Mouse (Mus musculus) liver, embryonic 11.5 days (tissue): ENCODE data around the gene Nudc. TPM values are rescaled to one million over a fixed set of nuclear protein-coding genes. Genes with fewer than 3 reads are reported as not detected.
A peak's percentile ranks its signal among the peaks of the same experiment; 100 is the strongest.

Source experiments
- ATAC-seq: fragments of 200-750 bp; cut with Nextera tagmentation; replicated peaks from 2 replicates; pipeline ENCODE4 v1.8.0; 2017; ENCODE audit warnings: moderate number of reproducible peaks, mild to moderate bottlenecking, moderate TSS enrichment, moderate library complexity; ENCODE audit not compliant: low FRiP score
- DNase-seq: peaks from one replicate; pipeline ENCODE4 v3.0.0-alpha.2; 2017; ENCODE audit warnings: low spot score
- H3K27ac ChIP-seq: fragments of 300-500 bp; sonication (generic); 2 replicates; pipeline ENCODE4 v1.5.1; 2014; ENCODE audit warnings: mild to moderate bottlenecking, low read depth, low read length, control low read depth
- H3K27me3 ChIP-seq: fragments of 300-500 bp; sonication (generic); replicated peaks from 2 replicates; pipeline ENCODE4 v1.6.1; 2014; ENCODE audit warnings: low read length, mixed read lengths; ENCODE audit not compliant: control insufficient read depth, insufficient read depth
- H3K36me3 ChIP-seq: fragments of 300-500 bp; sonication (generic); 2 replicates; pipeline ENCODE4 v1.6.1; 2014; ENCODE audit warnings: mild to moderate bottlenecking, low read length, moderate library complexity, mixed read lengths; ENCODE audit not compliant: control insufficient read depth, insufficient read depth
- H3K4me1 ChIP-seq: fragments of 300-500 bp; sonication (generic); replicated peaks from 2 replicates; pipeline ENCODE4 v1.6.1; 2014; ENCODE audit warnings: low read length, mixed read lengths; ENCODE audit not compliant: control insufficient read depth, insufficient read depth
- H3K4me2 ChIP-seq: fragments of 300-500 bp; sonication (generic); 2 replicates; pipeline ENCODE4 v1.6.1; 2014; ENCODE audit warnings: mild to moderate bottlenecking, control low read depth, moderate library complexity
- H3K4me3 ChIP-seq: fragments of 300-500 bp; sonication (generic); 2 replicates; pipeline ENCODE4 v1.5.1; 2014; ENCODE audit warnings: low read depth, low read length, control low read depth
- H3K9ac ChIP-seq: fragments of 300-500 bp; sonication (generic); 2 replicates; pipeline ENCODE4 v1.6.1; 2014; ENCODE audit warnings: low read depth, low read length, control low read depth
- H3K9me3 ChIP-seq: fragments of 300-500 bp; sonication (generic); 2 replicates; pipeline ENCODE4 v1.6.1; 2016; ENCODE audit warnings: low read length, inconsistent platforms, mixed read lengths; ENCODE audit not compliant: control insufficient read depth
- WGBS: fragments of 180-500 bp; shearing (Covaris S2); extraction: QIAGEN DNeasy Blood & Tissue Kit; methylation state at CpG from one replicate; pipeline ENCODE4 v1.1.7; 2014; 5-methylcytosine and 5-hydroxymethylcytosine counted together
- polyA plus RNA-seq: library from polyadenylated mRNA; unstranded; fragments of >200 nt; fragmentation: Nextera tagmentation; extraction: Ambion mirVana; gene quantifications from 2 replicates; pipeline ENCODE4 v1.2.1, GENCODE M21; 2014

The Nudc gene
- polyA plus RNA-seq: 362 and 377 TPM in 2 replicates

GRCm38 (mm10) chr4:133545272-133546231 is at the start of gene Nudc:
TSS of gene Nudc (minus strand) at chr4:133545996.
- peak within 1 kb of the TSS; percentile 96 for H3K4me2 ChIP-seq
- DNase-seq (peak; percentile 92), ATAC-seq (peak; percentile 97)
- H3K36me3 ChIP-seq: peaks cover 17% of the 10 kb centered on the region
- no peaks in the 10 kb centered on the region for H3K9me3 ChIP-seq
- WGBS: under 1% methylated on average over 69 of the region's 77 CpGs
- H3K27me3 ChIP-seq: no peaks in the 10 kb centered on the region
- H3K27ac ChIP-seq: peak within 1 kb of the TSS; percentile 72
- H3K9ac ChIP-seq: peak within 1 kb of the TSS; percentile 80
- peaks cover 16% of the 10 kb centered on the region for H3K4me1 ChIP-seq
- H3K4me3 ChIP-seq: peak within 1 kb of the TSS; percentile 90

GRCm38 (mm10) chr4:133595538-133595937 is 49.7 kb upstream of the Nudc start:
- ATAC-seq: no peak
- H3K4me1 ChIP-seq: peaks cover 19% of the 10 kb centered on the region
- H3K36me3 ChIP-seq: no peaks in the 10 kb centered on the region; the same call in 1 of the 2 replicates
- WGBS: 48% methylated on average over 7 of the region's 7 CpGs
- no peaks in the 10 kb centered on the region for H3K9me3 ChIP-seq
- no peak overlapping the region for H3K9ac ChIP-seq
- DNase-seq: no peak
- no peak overlapping the region for H3K4me3 ChIP-seq
- no peak overlapping the region for H3K27ac ChIP-seq
- no peak overlapping the region for H3K4me2 ChIP-seq
- peaks cover 23% of the 10 kb centered on the region for H3K27me3 ChIP-seq

GRCm38 (mm10) chr4:133592570-133592969 is 46.8 kb upstream of the Nudc start:
- Histone ChIP-seq H3K4me1 (0 out of 2 replicates have a peak, but pooled peaks cover 2% of the 10 kb centered on the region), H3K4me3 (no peak overlapping the region), H3K27ac (no peak overlapping the region), H3K9ac (no peak overlapping the region), H3K9me3 (no peaks in the 10 kb centered on the region), H3K36me3 (peaks cover 15% of the 10 kb centered on the region; the same call in 1 of the 2 replicates), H3K4me2 (no peak overlapping the region), H3K27me3 (no peaks in the 10 kb centered on the region)
- ATAC-seq (no peak), DNase-seq (peak; percentile 79)
- 30% methylated on average over 7 of the region's 7 CpGs for WGBS

DNA sequence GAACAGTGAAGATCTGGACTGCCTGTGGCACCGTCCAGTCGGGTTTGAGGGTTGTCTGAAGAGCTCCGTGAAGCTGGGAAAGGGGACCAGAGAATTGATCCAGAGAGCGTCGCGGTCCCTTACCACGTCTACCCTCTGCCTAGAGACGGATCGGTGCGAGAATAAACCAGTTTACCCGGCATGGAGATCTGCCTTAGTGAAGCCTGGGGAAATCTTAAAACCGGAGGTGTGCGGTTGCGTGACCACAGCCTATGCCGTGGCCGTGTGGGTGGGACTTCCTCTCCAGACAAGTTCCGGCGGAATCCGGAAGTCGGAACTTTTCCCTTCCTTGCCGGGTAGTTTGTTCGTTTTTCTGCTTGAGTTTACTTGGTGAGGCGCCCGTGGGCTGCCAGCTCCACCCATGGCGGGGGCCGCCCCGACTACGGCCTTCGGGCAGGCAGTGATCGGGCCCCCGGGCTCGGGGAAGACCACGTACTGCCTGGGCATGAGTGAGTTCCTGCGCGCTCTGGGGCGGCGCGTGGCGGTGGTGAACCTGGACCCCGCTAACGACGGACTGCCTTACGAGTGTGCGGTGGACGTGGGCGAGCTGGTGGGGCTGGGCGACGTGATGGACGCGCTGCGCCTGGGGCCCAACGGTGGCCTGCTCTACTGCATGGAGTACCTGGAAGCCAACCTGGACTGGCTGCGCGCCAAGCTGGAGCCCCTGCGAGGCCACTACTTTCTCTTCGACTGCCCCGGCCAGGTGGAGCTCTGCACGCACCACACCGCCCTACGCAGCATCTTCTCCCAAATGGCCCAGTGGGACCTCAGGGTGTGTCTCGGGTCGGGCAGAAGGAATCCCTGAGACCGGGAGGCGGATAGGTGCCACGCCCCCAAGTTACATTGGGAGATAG is 38.5 kb upstream of the Nudc start, which contains the start of gene Gpn2:
Gene Gpn2 (plus strand): TSS at position 304 of the 893 bp plus-strand sequence.
- no peaks in the 10 kb centered on the region for H3K9me3 ChIP-seq
- under 1% methylated on average over 65 of the region's 65 CpGs for WGBS
- peak; percentile 84 for DNase-seq
- H3K36me3 ChIP-seq: peaks cover 26% of the 10 kb centered on the region
- no peaks in the 10 kb centered on the region for H3K27me3 ChIP-seq
- peaks cover 9% of the 10 kb centered on the region; the same call in 1 of the 2 replicates for H3K4me1 ChIP-seq
- peak within 1 kb of the TSS; percentile 90 for H3K4me3 ChIP-seq
- H3K4me2 ChIP-seq: peak within 1 kb of the TSS; percentile 91
- peak within 1 kb of the TSS; percentile 80 for H3K27ac ChIP-seq
- ATAC-seq: peak; percentile 89
- H3K9ac ChIP-seq: peak within 1 kb of the TSS; percentile 85

- H3K4me3 ChIP-seq: peak overlapping the region; percentile 90
- peak overlapping the region; percentile 91 for H3K4me2 ChIP-seq
- peak overlapping the region; percentile 85 for H3K9ac ChIP-seq
- no peaks in the 10 kb centered on the region for H3K27me3 ChIP-seq
- H3K4me1 ChIP-seq: peaks cover 9% of the 10 kb centered on the region; the same call in 1 of the 2 replicates
- ATAC-seq (peak; percentile 43), DNase-seq (no peak)
- no peaks in the 10 kb centered on the region for H3K9me3 ChIP-seq
- 50% methylated on average over 6 of the region's 6 CpGs for WGBS
- H3K36me3 ChIP-seq: peaks cover 30% of the 10 kb centered on the region
- H3K27ac ChIP-seq: peak overlapping the region; percentile 80
These were observed 37.9 kb upstream of the Nudc start for GRCm38 (mm10) chr4:133583690-133584058.

DNA sequence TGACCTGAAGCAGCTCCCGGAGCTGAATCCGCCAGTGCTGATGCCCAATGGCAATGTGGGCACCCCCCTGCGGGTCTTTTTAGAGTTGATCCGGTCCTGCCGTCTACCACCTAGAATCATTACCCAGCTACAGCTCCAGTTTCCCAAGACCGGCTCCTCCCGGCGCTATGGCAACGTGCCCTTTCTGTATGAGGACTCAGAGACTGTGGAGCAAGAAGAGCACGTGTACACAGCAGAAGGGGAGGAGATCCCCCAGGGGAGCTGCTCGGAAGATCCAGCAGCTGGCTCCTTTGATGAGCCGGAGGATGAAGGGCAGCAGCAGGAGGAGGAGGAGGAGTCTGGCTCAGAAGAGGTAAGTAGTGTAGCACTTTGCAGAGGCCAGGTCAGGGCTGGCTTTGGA is 32.2 kb upstream of the Nudc start:
- DNase-seq: no peak
- H3K4me1 ChIP-seq: peaks cover 2% of the 10 kb centered on the region; the same call in 1 of the 2 replicates
- no peaks in the 10 kb centered on the region for H3K9me3 ChIP-seq
- ATAC-seq: no peak
- H3K4me3 ChIP-seq: no peak overlapping the region
- H3K27ac ChIP-seq: no peak overlapping the region
- WGBS: 82% methylated on average over 12 of the region's 12 CpGs
- H3K27me3 ChIP-seq: no peaks in the 10 kb centered on the region
- H3K36me3 ChIP-seq: peaks cover 17% of the 10 kb centered on the region
- H3K9ac ChIP-seq: no peak overlapping the region
- no peak overlapping the region for H3K4me2 ChIP-seq

GRCm38 (mm10) chr4:133574843-133575202 is 29.0 kb upstream of the Nudc start:
- H3K4me3 ChIP-seq: peak overlapping the region; percentile 85
- H3K27me3 ChIP-seq: no peaks in the 10 kb centered on the region
- H3K36me3 ChIP-seq: peaks cover 13% of the 10 kb centered on the region
- H3K4me1 ChIP-seq: peaks cover 2% of the 10 kb centered on the region; the same call in 1 of the 2 replicates
- peak; percentile 37 for ATAC-seq
- H3K27ac ChIP-seq: no peak overlapping the region
- H3K9ac ChIP-seq: peak overlapping the region; percentile 81
- no peaks in the 10 kb centered on the region for H3K9me3 ChIP-seq
- peak overlapping the region; percentile 76 for H3K4me2 ChIP-seq
- no peak for DNase-seq
- under 1% methylated on average over 41 of the region's 41 CpGs for WGBS
